Mouse (Mus musculus): Measurements from ENCODE around the gene Cacybp.

GRCm38 (mm10) chr1:160238852-160239443, 26.3 kb upstream of the Cacybp start:
- no peak for TF ChIP-seq CTCF (IDR thresholded peaks at IDR 0.05; ENCODE audit: low read depth)
- no peak for TF ChIP-seq EP300 (IDR thresholded peaks at IDR 0.05; ENCODE audit: low read depth)

Data from heart, postnatal 0 days (tissue).